Mouse (Mus musculus): ENCODE data around the gene Plb1. TPM values are rescaled to one million over a fixed set of nuclear protein-coding genes. Genes with fewer than 3 reads are reported as not detected.

Gene Plb1
- polyA plus RNA-seq, 1 experiment, result 16.0 TPM

DNA sequence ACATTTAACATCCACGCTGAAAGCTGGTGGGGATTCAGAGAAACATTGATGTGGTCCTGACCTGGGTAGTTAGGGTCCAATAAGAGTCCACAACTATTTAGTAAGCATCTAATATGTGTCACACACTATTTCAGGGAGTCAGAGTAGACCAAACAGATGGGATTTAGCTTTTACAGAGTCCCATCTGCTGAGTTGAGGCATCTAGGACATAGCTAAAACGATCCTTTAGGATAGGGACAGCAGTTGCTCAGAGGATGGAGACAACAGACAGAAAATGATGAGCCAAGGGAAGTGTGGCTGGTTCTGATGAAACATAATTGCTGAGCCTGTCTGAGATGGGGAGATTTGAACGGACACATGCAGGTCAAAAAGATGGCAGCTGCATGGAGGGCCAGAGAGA lies 106.3 kb downstream of the Plb1 start:
- H3K4me3 ChIP-seq (replicated peaks; ENCODE audit: extremely low read depth, low read depth, low read length), result no peak overlapping the region
- no peak for DNase-seq
- 70% methylated on average over 3 of the region's 3 CpGs for WGBS
- peaks cover 8% of the 10 kb centered on the region for H3K4me1 ChIP-seq (ENCODE audit: control insufficient read depth, insufficient read depth, low read length)
- no peak for TF ChIP-seq CTCF (IDR thresholded peaks at IDR 0.05; ENCODE audit: insufficient read depth, low read length)
- no peak for TF ChIP-seq POLR2A (IDR thresholded peaks at IDR 0.05; ENCODE audit: borderline replicate concordance, extremely low read depth, low read depth, low read length)

- 83% methylated on average over 1 of the region's 1 CpGs for WGBS
- no peak for DNase-seq
- TF ChIP-seq CTCF (IDR thresholded peaks at IDR 0.05; ENCODE audit: insufficient read depth, low read length), result no peak
- no peak for TF ChIP-seq POLR2A (IDR thresholded peaks at IDR 0.05; ENCODE audit: borderline replicate concordance, extremely low read depth, low read depth, low read length)
- H3K4me1 ChIP-seq (ENCODE audit: control insufficient read depth, insufficient read depth, low read length), result peaks cover 8% of the 10 kb centered on the region
- no peak overlapping the region for H3K4me3 ChIP-seq (replicated peaks; ENCODE audit: extremely low read depth, low read depth, low read length)
Observed at GRCm38 (mm10) chr5:32340246-32340645, 107.7 kb downstream of the Plb1 start.

GRCm38 (mm10) chr5:32342711-32343285 lies 110.3 kb downstream of the Plb1 start:
- no peak for DNase-seq
- WGBS, result 60% methylated on average over 5 of the region's 5 CpGs
- TF ChIP-seq CTCF (IDR thresholded peaks at IDR 0.05; ENCODE audit: insufficient read depth, low read length) (no peak), POLR2A (IDR thresholded peaks at IDR 0.05; ENCODE audit: borderline replicate concordance, extremely low read depth, low read depth, low read length) (no peak)

DNA sequence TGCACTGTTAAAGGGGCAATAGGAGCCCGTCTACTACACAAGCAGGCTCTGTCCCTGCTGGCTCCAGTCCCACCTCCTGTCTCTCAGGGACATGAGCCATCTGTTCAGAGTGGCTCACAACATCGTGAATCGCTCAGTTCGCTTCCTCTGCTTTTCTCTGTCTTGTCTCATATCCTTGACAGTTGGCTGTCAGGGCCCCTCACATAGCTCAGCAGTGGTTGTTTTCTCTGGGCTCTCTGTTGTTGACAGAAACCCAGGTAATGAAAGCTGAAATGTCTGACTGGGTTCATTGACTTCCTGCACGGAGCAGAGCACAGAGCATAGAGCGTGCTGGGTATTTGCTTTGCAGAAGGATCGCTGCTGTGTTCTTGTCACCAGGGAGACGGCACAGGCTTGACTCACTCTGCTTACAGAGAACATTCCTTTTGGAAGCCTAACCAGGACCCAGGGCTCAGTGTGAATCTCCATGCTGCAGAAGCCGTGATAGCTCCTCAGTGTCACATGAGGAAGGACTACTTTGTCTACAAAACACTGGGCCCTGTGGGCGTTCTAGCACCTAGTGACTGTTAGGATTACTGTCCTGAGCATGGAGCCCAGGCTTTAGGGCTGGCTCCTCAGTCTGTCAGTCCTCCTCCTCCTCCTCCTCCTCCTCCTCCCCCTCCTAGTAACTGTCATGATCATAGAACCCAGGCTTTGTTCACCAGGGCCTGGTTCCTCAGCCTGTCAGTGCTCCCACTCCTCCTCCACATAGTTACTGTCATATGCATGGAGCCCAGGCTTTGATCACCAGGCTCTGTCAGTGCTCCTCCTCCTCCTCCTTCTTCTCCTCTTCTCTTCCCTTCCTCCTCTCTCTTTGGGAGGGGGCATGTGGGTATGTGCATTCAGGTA lies 113.8 kb downstream of the Plb1 start:
- no peak for TF ChIP-seq CTCF (IDR thresholded peaks at IDR 0.05; ENCODE audit: insufficient read depth, low read length)
- TF ChIP-seq POLR2A (IDR thresholded peaks at IDR 0.05; ENCODE audit: borderline replicate concordance, extremely low read depth, low read depth, low read length), result no peak
- WGBS, result 21% methylated on average over 10 of the region's 10 CpGs
- no peak overlapping the region for H3K4me3 ChIP-seq (replicated peaks; ENCODE audit: extremely low read depth, low read depth, low read length)

More at GRCm38 (mm10) chr5:32342711-32343285, 110.3 kb downstream of the Plb1 start:
- H3K4me1 ChIP-seq (ENCODE audit: control insufficient read depth, insufficient read depth, low read length), result peaks cover 22% of the 10 kb centered on the region
- H3K4me3 ChIP-seq (replicated peaks; ENCODE audit: extremely low read depth, low read depth, low read length), result no peak overlapping the region

GRCm38 (mm10) chr5:32349718-32350117 lies 117.2 kb downstream of the Plb1 start:
- WGBS, result 38% methylated on average over 3 of the region's 3 CpGs
- Histone ChIP-seq H3K4me1 (ENCODE audit: control insufficient read depth, insufficient read depth, low read length) (peaks cover 32% of the 10 kb centered on the region), H3K4me3 (replicated peaks; ENCODE audit: extremely low read depth, low read depth, low read length) (no peak overlapping the region)
- peak; percentile 36 for DNase-seq
- TF ChIP-seq CTCF (IDR thresholded peaks at IDR 0.05; ENCODE audit: insufficient read depth, low read length) (no peak), POLR2A (IDR thresholded peaks at IDR 0.05; ENCODE audit: borderline replicate concordance, extremely low read depth, low read depth, low read length) (peak; percentile 13; the same call in 1 of the 2 replicates)

More for the DNA sequence above, 113.8 kb downstream of the Plb1 start:
- peaks cover 20% of the 10 kb centered on the region for H3K4me1 ChIP-seq (ENCODE audit: control insufficient read depth, insufficient read depth, low read length)
- DNase-seq, result peak; percentile 56

- WGBS, result 46% methylated on average over 3 of the region's 3 CpGs
- TF ChIP-seq POLR2A (IDR thresholded peaks at IDR 0.05; ENCODE audit: borderline replicate concordance, extremely low read depth, low read depth, low read length) (no peak), CTCF (IDR thresholded peaks at IDR 0.05; ENCODE audit: insufficient read depth, low read length) (no peak)
- peak; percentile 33 for DNase-seq
- peaks cover 28% of the 10 kb centered on the region for H3K4me1 ChIP-seq (ENCODE audit: control insufficient read depth, insufficient read depth, low read length)
- H3K4me3 ChIP-seq (replicated peaks; ENCODE audit: extremely low read depth, low read depth, low read length), result no peak overlapping the region
Observed at GRCm38 (mm10) chr5:32350551-32351256, 118.2 kb downstream of the Plb1 start.

DNA sequence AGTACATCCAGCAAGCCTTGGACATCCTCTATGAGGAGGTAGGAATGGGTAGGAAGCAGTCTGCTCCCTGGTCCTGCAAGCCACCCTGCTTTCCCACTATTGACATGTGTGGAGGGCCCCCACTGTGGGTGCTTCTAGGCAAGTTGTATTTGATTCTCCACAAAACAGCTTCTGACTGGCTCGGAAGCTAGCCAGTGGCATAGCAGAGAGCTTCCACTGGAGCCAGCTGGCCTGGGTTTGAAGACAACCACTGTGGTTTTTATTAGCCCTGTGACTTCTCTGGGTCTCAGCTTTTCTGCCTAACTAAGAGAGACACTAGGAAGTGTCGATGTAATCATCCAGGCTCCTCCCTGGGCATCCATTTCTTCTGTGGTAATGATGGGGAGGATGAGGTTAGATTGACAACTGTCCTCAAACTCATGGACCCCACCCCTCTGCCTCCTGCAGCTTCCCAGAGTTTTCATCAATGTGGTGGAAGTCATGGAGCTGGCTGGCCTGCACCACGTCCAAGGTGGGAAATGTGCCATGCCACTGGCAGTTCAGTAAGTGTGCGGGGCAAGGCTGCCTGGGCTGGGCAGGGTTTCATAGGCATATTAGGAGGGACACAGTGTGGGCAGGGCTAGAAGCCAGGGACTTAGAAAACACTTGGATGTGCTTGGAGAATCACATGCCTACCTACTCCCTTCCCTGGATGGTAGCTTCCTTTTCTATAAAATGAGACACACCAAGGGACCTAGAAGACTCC lies 119.4 kb downstream of the Plb1 start:
- DNase-seq, result no peak
- Histone ChIP-seq H3K4me3 (replicated peaks; ENCODE audit: extremely low read depth, low read depth, low read length) (no peak overlapping the region), H3K4me1 (ENCODE audit: control insufficient read depth, insufficient read depth, low read length) (peaks cover 18% of the 10 kb centered on the region)
- WGBS, result 69% methylated on average over 4 of the region's 4 CpGs
- TF ChIP-seq POLR2A (IDR thresholded peaks at IDR 0.05; ENCODE audit: borderline replicate concordance, extremely low read depth, low read depth, low read length) (no peak), CTCF (IDR thresholded peaks at IDR 0.05; ENCODE audit: insufficient read depth, low read length) (no peak)

GRCm38 (mm10) chr5:32352845-32353244 lies 120.3 kb downstream of the Plb1 start:
- H3K4me1 ChIP-seq (ENCODE audit: control insufficient read depth, insufficient read depth, low read length), result peaks cover 18% of the 10 kb centered on the region
- TF ChIP-seq CTCF (IDR thresholded peaks at IDR 0.05; ENCODE audit: insufficient read depth, low read length), result no peak
- TF ChIP-seq POLR2A (IDR thresholded peaks at IDR 0.05; ENCODE audit: borderline replicate concordance, extremely low read depth, low read depth, low read length), result no peak
- 56% methylated on average over 3 of the region's 3 CpGs for whole genome bisulfite sequencing

DNA sequence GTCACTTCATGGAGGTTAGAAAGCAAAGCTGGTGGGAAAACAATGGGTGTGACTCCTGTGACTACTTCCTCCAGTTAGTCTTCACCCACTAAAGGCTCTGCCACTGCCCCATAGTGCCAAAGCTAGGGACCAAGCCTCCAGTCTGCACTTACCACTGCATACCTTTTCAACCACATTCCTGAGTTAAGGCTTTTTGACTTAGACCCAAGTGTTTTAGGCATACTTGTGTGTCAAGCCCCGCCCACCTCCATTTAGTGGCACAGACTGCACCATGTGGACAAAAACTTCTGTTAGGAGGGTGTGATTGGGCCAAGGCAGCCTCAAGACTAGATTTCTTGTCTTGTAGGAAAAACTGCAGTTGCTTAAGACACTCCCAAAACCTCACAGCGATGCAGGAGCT lies 120.8 kb downstream of the Plb1 start:
- 59% methylated on average over 2 of the region's 2 CpGs for whole genome bisulfite sequencing
- Histone ChIP-seq H3K4me3 (replicated peaks; ENCODE audit: extremely low read depth, low read depth, low read length) (no peak overlapping the region), H3K4me1 (ENCODE audit: control insufficient read depth, insufficient read depth, low read length) (peaks cover 18% of the 10 kb centered on the region)
- peak; percentile 44 for DNase-seq
- TF ChIP-seq CTCF (IDR thresholded peaks at IDR 0.05; ENCODE audit: insufficient read depth, low read length) (no peak), POLR2A (IDR thresholded peaks at IDR 0.05; ENCODE audit: borderline replicate concordance, extremely low read depth, low read depth, low read length) (no peak)

More at GRCm38 (mm10) chr5:32352845-32353244, 120.3 kb downstream of the Plb1 start:
- DNase-seq, result peak; percentile 13
- H3K4me3 ChIP-seq (replicated peaks; ENCODE audit: extremely low read depth, low read depth, low read length), result no peak overlapping the region

Measured in lung, adult 2 months (tissue).